Mouse (Mus musculus): ENCODE measurements around the gene Zfp619. TPM values are rescaled to one million over a fixed set of nuclear protein-coding genes. Genes with fewer than 3 reads are reported as not detected.

Gene Zfp619
- polyA plus RNA-seq, 3 experiments from 2014 or later: 0.67 to 1.4 (median 1.4) TPM

Other genes starting within 250 kb of the Zfp619 start
- gene Gm5114, start 104.6 kb upstream of the Zfp619 start, polyA plus RNA-seq (2017; shearing (Covaris generic)): not detected